Mouse (Mus musculus) limb, embryonic 14.5 days (tissue): Measurements from ENCODE around the gene Gm44511. TPM values are rescaled to one million over a fixed set of nuclear protein-coding genes. Genes with fewer than 3 reads are reported as not detected.

Experiments
- ATAC-seq: fragments of 200-750 bp; cut with Nextera tagmentation; 2 replicates; pipeline ENCODE4 v1.8.0; 2017; ENCODE audit warnings: low read depth, moderate number of reproducible peaks, moderate TSS enrichment; ENCODE audit not compliant: low FRiP score
- DNase-seq: peaks from one replicate; pipeline ENCODE4 v3.0.0-alpha.2; 2015; ENCODE audit warnings: low spot score
- H3K27ac ChIP-seq: fragments of 300-500 bp; sonication (generic); replicated peaks from 2 replicates; pipeline ENCODE4 v1.5.1; 2014; ENCODE audit warnings: low read depth, mild to moderate bottlenecking, low read length, moderate library complexity, mixed read lengths
- H3K27me3 ChIP-seq: fragments of 300-500 bp; sonication (generic); 2 replicates; pipeline ENCODE4 v1.6.1; 2014; ENCODE audit warnings: low read length, mixed read lengths; ENCODE audit not compliant: control insufficient read depth, insufficient read depth
- H3K36me3 ChIP-seq: fragments of 300-500 bp; sonication (generic); 2 replicates; pipeline ENCODE4 v1.6.1; 2014; ENCODE audit warnings: mild to moderate bottlenecking, low read length, moderate library complexity, mixed read lengths; ENCODE audit not compliant: control insufficient read depth, insufficient read depth
- H3K4me1 ChIP-seq: fragments of 300-500 bp; sonication (generic); 2 replicates; pipeline ENCODE4 v1.6.1; 2014; ENCODE audit warnings: antibody characterized with exemption, low read length, mixed read lengths; ENCODE audit not compliant: control insufficient read depth, insufficient read depth
- H3K4me2 ChIP-seq: fragments of 300-500 bp; sonication (generic); replicated peaks from 2 replicates; pipeline ENCODE4 v1.6.1; 2014; ENCODE audit warnings: low read depth, mild to moderate bottlenecking, low read length, moderate library complexity; ENCODE audit not compliant: severe bottlenecking
- H3K4me3 ChIP-seq: fragments of 300-500 bp; sonication (generic); replicated peaks from 2 replicates; pipeline ENCODE4 v1.5.1; 2014; ENCODE audit warnings: low read length
- H3K9ac ChIP-seq: fragments of 300-500 bp; sonication (generic); 2 replicates; pipeline ENCODE4 v1.6.1; 2014; ENCODE audit warnings: mild to moderate bottlenecking, low read depth, low read length, moderate library complexity; ENCODE audit not compliant: severe bottlenecking
- H3K9me3 ChIP-seq: fragments of 300-500 bp; sonication (generic); 2 replicates; pipeline ENCODE4 v1.6.1; 2016; ENCODE audit warnings: low read length; ENCODE audit not compliant: control insufficient read depth
- POLR2A ChIP-seq: fragments of 200-500 bp; IDR thresholded peaks from 2 replicates; pipeline ENCODE4 v1.8.0; 2012; ENCODE audit warnings: inconsistent platforms, mild to moderate bottlenecking, moderate library complexity, borderline replicate concordance; ENCODE audit not compliant: insufficient read depth, insufficient read length; ENCODE audit errors: extremely low read depth
- WGBS: fragments of 180-500 bp; shearing (Covaris S2); extraction: QIAGEN DNeasy Blood & Tissue Kit; methylation state at CpG from one replicate; pipeline ENCODE4 v1.1.7; 2014; 5-methylcytosine and 5-hydroxymethylcytosine counted together
- polyA plus RNA-seq, 2 experiments: library from polyadenylated mRNA; depleted of rRNA in 1 of 2; stranded (reverse) in 1 of 2; unstranded in 1 of 2; fragments of >200 nt; fragmentation: Nextera tagmentation in 1 of 2; extraction: Ambion mirVana in 1 of 2; gene quantifications; 2 replicates each; pipeline versions ENCODE4 v1.2.1 to v1.2.3; 2012 to 2014

Gm44511 gene
- polyA plus RNA-seq (2012; rRNA removed) (0.33 TPM in 1 of 2 replicates, not detected in the other), polyA plus RNA-seq (2014; fragmentation: Nextera tagmentation; extraction: Ambion mirVana) (not detected in 2 replicates)

- H3K4me2 ChIP-seq, result no peak within 1 kb of the TSS
- no peak for ATAC-seq
Observed at GRCm38 (mm10) chr6:128826132-128826531, at the start of gene Gm44511, which contains the start of gene Klrb1b. Gene Gm44511, minus strand, starts transcription at chr6:128826315. Gene Klrb1b, minus strand, starts transcription at chr6:128826331.

GRCm38 (mm10) chr6:128871910-128872610, 45.9 kb upstream of the Gm44511 start:
- Histone ChIP-seq H3K27me3 (no peaks in the 10 kb centered on the region), H3K9me3 (no peaks in the 10 kb centered on the region), H3K9ac (no peak overlapping the region), H3K36me3 (no peaks in the 10 kb centered on the region), H3K4me2 (no peak overlapping the region), H3K27ac (no peak overlapping the region), H3K4me3 (no peak overlapping the region), H3K4me1 (no peaks in the 10 kb centered on the region)
- no peak for ATAC-seq
- WGBS, result 89% methylated on average over 1 of the region's 1 CpGs
- TF ChIP-seq POLR2A, result no peak
- no peak for DNase-seq

More at GRCm38 (mm10) chr6:128826132-128826531, at the start of gene Gm44511, which contains the start of gene Klrb1b:
- DNase-seq, result no peak
- Histone ChIP-seq H3K27ac (no peak within 1 kb of the TSS), H3K36me3 (no peaks in the 10 kb centered on the region), H3K4me3 (no peak within 1 kb of the TSS), H3K27me3 (no peaks in the 10 kb centered on the region), H3K9me3 (no peaks in the 10 kb centered on the region), H3K4me1 (no peaks in the 10 kb centered on the region), H3K9ac (no peak within 1 kb of the TSS)
- WGBS, result 81% methylated on average over 6 of the region's 6 CpGs
- no peak for TF ChIP-seq POLR2A

DNA sequence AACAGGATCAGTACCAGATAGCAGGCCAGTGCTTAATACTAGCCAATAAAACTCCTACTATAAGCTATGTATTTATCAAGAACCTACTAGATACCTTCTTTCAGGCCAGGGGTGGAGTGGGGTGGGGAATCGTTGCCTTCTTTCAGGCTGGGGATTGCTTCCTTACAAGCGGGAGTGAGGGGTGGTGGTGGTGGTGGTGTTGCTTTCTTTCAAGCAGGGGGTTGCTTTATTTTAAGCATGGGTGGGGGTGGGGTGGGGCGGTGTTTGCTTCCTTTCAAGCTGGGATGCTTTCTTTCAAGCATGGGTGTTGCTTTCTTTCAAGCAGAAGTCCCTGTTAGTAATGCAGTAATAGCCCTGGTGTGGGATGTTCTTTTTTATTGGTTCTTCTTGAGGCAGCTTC, 42.7 kb upstream of the Gm44511 start:
- Histone ChIP-seq H3K36me3 (no peaks in the 10 kb centered on the region), H3K27me3 (no peaks in the 10 kb centered on the region), H3K27ac (no peak overlapping the region), H3K4me1 (no peaks in the 10 kb centered on the region), H3K4me2 (no peak overlapping the region), H3K9me3 (no peaks in the 10 kb centered on the region), H3K9ac (no peak overlapping the region), H3K4me3 (no peak overlapping the region)
- no peak for TF ChIP-seq POLR2A
- ATAC-seq (no peak), DNase-seq (no peak)
- WGBS, result 6% methylated on average over 3 of the region's 3 CpGs

DNA sequence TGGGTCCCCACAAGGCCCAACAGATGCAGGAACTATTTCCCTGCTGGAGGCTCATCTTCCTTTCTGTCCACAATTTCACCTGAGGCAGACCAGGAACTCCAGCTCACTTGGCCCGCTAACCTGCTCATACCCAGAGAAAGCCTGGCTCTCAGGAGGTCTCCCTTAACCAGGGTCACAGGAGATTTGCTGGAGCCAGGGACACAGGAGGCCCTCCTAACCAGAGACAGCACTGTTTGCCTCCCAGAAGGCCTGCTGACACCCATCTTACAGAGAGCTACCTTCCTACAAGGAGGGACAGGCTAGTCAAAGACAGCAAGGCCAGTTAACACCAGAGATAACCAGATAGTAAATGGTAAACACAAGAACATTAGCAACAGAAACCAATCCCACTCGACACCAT, 31.9 kb upstream of the Gm44511 start:
- WGBS, result 89% methylated on average over 2 of the region's 2 CpGs
- no peak overlapping the region for H3K9ac ChIP-seq

DNA sequence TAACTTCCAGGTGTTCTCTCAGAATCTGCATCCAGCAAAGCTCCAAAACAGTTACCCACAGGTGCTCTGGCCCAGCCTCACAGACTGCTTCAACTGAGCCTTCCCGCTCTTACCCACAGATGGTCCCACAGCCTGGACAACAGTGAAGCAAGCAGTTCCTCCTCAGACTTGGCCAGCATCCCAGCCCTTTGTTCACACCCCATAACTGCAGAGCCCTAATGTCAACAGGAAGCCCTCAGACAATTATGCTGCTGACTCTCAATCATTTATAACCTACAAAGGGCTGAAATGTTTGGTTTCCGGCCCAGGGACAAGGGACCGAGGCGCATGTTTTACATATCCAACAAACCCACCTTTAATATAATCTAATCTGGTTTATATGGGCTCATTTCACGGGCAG, 30.1 kb upstream of the Gm44511 start:
- TF ChIP-seq POLR2A, result no peak
- Histone ChIP-seq H3K27ac (no peak overlapping the region), H3K9ac (no peak overlapping the region), H3K27me3 (no peaks in the 10 kb centered on the region), H3K9me3 (no peaks in the 10 kb centered on the region), H3K4me2 (no peak overlapping the region), H3K4me3 (no peak overlapping the region), H3K36me3 (no peaks in the 10 kb centered on the region), H3K4me1 (no peaks in the 10 kb centered on the region)
- 64% methylated on average over 5 of the region's 5 CpGs for WGBS
- DNase-seq (peak; percentile 57), ATAC-seq (0 out of 2 replicates have a peak, but pooled peaks have one; percentile 53)

More for the DNA sequence above, 31.9 kb upstream of the Gm44511 start:
- TF ChIP-seq POLR2A, result no peak
- Histone ChIP-seq H3K4me1 (no peaks in the 10 kb centered on the region), H3K36me3 (no peaks in the 10 kb centered on the region), H3K4me3 (no peak overlapping the region), H3K9me3 (no peaks in the 10 kb centered on the region), H3K27ac (no peak overlapping the region), H3K4me2 (no peak overlapping the region), H3K27me3 (no peaks in the 10 kb centered on the region)
- DNase-seq (no peak), ATAC-seq (no peak)
